Mouse (Mus musculus) right cerebral cortex, postnatal 36 days (tissue): ENCODE measurements around the gene Slc23a2.

ENCODE experiments used
- DNase-seq, 2 experiments: peaks; one replicate each; pipeline ENCODE4 v3.0.0; 2022; ENCODE audit warnings: low spot score in 2 of 2, mixed read lengths in 1 of 2

Gene Slc23a2

DNA sequence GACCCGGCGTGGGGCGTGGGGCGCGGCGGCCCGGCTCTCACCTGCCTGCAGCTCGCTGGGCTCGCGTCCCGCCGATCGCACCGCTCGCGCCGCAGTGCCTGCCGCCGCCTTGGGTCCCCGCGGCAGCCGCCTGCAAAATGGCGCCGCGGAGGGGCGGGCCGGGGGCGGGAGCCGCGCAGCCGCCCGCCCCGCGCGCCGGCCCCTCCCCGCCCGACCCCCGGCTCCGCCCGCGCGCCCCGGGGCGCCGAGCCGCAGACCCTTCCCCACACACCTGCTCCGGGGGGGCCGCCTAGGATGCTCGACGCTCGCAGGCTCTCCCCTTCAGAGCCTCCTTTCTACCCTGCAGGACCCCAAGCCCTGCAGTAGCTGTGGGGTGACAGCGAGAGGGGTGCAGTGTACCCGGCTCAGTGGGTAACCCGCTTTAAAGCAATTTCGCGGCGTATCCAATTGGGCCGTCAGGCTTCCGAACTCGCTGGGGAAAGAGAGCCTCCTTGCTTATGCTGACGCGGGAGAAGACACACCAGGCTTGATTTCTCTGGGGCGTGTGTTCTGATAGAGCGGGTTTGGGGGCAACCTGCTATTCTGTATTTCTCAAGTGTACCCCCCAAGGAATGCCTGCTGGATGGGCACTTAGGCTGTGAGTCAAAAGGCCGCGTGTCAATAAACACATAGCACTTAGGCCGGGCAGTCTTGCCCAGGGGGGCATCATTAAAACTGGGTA, at the start of gene Slc23a2:
TSS of gene Slc23a2 (minus strand) at position 138 of the 721 bp plus-strand sequence.
- no peak for DNase-seq

DNA sequence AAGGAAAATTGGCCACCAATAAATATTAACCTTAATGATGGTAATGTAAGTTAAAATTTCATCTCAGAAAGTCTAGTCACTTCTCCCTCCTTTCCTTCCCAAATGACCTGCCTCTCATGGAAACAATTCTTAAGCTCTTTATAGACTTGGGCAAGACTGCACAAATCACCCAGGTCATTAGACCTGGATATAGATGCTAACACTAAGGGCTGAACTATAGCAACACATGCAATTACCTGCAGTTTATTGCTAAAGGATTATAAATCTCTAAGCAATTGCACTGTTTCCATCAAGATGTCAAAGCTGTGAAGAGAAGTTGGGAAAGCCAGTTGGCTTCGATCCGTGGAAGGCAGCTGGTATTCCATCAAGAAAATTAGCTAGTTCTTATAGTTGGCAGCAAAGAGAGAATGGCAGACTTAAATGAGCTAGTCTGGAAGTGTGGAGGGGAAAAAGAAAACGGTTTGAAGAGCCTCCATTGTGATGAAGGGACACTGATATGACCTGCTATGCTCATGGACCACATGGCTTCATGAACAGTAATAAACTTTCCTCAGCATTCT, 45.8 kb upstream of the Slc23a2 start:
- DNase-seq: no peak

DNA sequence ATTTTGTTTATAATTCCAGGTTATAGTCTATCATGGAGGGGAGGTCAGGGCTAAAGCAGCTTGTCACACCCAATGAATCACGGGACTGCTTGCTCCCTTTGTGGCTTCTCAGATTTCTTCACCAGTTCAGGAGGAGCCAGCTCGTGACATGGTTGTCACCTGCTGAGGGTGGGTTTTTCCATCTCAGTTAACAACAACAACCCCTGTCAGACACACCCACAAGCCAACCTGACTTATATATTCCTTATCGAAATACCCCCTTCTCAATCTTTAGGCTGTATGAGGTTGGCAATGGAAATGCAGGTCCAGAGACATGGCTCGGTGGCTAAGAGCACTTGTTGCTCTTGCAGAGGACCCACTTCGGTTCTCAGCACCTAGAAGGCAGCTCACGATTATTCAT, 39.0 kb upstream of the Slc23a2 start:
- DNase-seq: no peak

DNA sequence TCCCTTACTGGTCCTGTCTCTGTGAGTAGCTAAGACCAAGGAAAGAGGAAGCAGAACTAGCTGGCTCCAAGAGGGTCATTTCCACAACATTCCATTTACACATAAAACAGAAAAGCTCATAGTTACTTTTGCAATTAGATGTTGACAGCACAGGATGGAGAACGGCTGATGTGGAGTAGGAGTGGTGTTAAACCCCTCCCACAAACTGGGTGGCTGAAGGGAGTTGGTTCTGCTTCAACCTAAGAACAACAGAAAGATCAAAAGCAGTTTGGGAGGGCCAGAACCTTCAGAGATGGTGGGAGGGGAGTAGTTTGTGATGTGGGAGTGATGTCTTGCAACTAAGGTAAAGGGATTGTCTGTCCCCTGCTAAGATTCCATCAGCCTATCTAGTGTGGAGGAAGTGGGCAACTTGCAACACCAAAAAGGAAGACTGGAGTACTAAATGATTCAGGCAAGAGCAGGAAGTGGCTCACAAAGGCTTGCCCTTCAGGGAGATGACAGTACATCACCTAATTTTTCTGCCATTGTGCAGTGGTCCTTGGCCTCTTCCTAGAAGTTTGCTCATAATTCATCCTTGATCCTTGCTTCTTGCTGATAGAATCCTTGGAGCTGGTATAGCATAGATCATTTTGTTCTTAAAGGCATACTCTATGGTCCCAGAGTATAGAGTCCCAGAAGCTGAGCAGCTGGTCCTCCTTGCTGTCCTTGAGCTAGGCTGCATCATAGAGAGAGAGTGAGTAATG, 35.7 kb upstream of the Slc23a2 start:
- no peak for DNase-seq

DNA sequence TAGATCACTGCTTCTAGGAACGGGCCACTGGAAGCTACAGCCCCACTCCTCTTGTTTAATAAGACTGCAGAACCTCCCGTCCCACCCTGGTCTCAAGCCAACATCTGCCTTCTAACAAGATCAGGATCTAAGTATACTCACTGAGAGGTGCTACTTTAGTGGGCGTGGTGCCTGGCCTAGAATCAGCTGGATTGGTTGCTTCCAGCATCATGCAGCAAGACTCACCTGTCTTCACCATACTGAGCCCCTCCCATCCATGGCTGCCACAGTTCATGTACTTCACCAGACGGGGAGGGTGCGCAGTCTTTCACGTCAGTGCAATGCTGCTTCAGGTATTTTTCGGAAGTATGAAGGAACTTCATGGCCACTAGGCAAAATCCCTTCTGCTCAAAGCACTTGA, 34.5 kb upstream of the Slc23a2 start:
- no peak for DNase-seq

DNA sequence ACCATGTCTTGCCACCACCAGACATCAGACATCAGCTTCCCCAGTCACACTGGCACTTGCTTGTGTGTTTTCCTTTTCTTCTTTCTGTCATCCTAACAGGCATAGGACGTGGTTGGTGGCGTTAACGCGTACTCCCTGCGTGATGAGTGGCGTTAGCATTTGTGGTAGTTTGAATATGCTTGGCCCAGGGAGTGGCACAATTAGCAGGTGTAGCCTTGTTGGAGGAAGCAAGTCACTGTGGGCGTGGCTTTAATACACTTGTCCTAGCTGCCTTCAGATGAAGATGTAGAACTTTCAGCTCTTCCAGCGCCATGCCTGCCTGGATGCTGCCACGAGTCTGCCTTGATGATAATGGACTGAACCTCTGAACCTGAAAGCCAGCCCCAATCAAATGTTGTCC, 32.5 kb upstream of the Slc23a2 start:
- no peak for DNase-seq

DNA sequence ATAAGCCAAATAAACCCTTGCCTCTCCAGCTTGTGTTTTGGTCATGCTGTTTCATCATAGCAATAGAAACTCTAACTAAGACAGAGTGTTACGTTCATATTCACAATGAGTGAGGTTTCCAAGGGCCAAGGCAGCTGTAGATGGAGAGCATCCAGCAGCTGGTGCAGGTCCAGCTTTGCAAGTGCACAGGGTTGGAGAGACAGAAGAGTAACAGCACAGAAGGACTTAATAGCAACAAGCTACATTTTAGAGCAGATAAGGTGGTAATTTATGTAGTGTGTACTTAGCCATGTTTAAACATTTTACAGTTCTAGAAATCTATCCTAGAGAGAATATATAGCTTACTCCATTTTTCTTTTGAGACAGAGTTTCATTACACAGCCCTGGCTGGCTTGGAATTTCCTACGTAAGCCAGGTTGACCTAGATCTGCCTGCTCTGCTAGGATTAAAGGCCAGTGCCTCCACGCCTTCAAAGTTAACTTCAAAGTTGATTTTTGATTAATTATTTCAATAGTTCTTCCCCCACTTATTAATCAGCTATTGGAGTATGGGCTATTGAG, 31.5 kb upstream of the Slc23a2 start:
- no peak for DNase-seq

DNA sequence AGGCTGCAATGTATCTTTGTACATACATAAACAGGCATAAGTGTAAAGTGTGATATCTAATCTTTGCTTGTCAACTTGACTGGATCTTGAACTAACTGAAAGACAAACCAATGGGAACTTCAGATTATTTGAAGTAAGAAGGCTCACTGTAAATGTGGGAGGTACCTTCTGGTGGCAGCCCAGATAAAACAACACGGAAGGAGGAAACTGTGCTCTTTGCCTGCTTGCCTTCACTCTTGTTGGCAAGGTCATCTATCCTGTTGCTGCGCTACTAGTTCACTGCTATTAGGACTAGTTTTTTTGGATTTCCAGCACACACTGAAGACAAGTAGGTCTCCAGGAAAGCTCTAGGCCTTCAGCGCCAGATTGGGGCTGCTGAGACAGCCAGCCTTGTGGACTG, 29.1 kb upstream of the Slc23a2 start:
- no peak for DNase-seq

DNA sequence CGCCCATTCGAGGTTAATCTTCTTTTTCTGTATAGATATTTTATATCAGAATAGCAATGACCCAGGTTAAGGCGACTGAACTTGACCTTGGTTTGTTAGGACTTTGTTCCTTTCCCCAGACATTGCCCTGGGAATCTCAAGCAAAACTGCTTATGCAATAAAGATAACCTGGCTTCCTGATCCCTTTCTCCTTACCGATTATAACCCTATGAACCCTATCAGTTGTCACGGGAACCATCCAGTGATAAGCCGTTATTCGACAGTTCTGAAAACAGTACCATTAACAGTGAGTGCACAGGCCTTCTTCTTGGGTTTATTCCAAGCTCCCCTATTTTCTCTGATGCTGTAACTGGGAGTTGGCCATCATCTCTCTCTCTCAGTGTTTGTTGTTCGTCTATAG, 27.0 kb upstream of the Slc23a2 start:
- no peak for DNase-seq

DNA sequence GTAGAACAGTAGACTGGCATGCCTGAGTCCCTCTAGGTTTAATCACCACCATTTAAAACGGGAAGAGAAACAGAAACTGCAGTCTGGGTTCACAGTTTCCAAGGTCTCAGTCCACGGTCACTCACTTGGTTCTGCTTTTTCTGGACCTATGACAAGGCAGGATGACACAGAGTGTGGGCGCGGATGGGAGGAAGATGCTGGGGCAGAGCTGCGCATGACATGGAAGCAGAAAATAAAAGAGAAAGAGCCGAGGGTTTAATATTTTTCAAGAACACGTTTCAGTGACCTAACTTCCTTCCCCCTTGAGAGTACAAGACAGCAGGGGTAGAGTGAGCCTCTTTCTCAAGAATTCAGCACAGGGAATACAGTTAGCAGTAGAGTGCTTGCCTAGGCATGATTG, 24.2 kb upstream of the Slc23a2 start:
- DNase-seq: no peak

DNA sequence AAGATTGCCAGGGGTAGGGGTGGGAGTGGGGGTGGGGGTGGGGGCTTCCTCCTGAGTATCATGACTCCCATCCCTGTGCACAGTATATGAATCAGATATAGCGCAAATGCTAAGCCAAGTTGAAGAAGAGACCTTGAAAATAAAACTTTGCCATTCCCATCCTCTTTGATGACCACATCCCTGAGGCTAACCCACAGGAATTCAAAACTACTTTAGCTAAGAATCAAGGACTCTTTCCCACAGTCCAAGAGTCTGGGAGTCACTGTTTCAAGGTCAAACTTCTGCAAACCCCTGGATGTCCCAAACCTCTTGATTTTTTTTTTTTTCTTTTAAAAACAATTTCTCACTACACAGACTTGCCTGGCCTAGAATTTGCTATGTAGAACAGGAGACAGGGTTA, 18.7 kb upstream of the Slc23a2 start:
- DNase-seq: no peak

DNA sequence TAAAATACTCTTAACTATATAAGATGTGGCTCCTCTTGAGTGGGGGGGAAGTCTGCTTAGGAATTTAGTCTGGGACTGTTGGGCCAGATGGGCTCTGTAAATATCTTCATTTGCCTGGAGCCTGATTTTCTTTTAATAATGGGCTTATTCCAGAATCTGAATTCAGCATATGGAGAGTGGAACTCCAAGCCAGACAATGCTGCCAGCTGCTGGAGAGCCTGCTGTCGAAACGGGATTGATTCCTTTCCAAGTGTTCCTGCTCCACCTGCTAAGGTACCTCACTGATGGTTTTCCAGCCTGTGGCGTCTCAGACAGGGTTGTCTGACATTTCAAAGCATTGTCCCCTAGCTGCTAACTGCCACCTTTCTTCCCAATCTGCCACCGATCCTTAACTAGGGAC, 12.6 kb upstream of the Slc23a2 start:
- DNase-seq: no peak

DNA sequence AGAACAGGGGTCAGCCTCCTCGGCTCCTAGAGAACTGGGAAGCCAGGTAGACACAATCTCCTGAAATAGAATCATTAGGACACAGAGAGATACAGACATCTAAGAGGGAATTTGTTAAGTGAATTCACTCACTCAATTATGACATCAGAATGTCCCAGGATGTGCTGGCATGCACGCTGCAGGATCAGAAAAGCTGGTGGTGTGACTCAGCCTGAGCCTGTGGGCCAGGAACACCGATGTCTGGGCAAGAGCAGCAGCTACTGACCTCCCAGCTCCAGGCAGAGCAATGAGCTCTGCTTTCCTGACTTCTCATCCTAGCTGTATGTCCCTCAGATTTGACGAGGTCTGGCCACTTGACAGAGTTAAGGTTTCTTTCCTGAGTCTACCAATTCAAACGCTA, 7.8 kb upstream of the Slc23a2 start:
- no peak for DNase-seq

DNA sequence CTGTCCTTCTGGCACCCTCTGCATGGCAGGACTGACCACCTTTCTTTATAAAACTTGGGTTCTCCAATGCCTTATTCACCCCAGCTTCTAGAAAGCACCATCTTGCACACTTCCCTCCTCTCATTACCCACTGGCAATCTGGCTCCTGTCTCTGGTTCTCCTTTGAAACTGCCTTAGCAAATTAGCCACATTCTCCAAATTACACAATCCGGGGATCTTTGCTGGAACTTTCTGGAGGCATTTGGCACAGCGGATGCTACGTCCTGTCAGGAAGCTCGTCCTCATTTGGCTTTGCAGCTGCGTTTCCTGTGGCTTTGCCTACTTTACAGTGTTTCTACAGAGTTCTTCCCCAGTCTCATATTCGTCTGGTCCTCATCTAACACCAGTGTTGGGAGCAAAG, 6.7 kb upstream of the Slc23a2 start:
- DNase-seq: no peak

DNA sequence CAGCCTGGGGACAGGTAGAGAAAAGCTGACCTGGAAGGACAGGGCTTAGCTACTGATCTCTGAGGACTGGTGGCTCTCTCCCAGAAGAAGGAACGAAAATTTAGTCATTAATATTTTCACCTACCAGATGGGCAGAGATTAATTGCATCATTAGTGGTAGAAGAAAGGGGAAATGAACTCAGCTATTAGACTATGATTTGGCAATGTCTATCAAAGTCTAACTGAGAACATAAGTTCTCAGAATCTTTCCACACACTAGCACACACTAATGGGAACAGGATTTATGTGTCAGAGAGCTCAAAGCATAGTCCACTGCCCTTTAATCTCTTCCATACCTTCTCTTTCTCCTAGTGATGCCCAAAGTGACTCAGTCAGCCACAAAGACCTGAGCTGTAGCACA, 6.0 kb upstream of the Slc23a2 start:
- no peak for DNase-seq

DNA sequence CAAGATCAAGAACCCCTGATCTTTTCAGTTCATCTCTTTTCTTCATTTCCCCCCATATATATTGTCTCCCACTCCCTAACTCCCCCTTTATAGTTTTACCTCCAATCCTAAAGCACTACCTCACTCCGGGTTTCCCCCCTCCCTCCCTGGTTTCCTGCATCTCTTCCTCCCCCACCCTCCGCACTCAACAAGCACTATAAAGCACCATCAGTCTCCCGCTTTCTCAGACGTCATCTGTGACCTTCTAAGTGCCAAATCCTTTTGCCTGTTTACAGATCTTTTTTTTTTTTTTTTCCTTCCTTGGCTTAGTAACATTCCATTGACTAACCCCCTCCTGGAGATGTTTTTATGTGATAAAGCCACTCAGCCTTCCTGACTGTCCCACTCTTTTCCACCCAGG, 1.6 kb upstream of the Slc23a2 start:
- DNase-seq: no peak

DNA sequence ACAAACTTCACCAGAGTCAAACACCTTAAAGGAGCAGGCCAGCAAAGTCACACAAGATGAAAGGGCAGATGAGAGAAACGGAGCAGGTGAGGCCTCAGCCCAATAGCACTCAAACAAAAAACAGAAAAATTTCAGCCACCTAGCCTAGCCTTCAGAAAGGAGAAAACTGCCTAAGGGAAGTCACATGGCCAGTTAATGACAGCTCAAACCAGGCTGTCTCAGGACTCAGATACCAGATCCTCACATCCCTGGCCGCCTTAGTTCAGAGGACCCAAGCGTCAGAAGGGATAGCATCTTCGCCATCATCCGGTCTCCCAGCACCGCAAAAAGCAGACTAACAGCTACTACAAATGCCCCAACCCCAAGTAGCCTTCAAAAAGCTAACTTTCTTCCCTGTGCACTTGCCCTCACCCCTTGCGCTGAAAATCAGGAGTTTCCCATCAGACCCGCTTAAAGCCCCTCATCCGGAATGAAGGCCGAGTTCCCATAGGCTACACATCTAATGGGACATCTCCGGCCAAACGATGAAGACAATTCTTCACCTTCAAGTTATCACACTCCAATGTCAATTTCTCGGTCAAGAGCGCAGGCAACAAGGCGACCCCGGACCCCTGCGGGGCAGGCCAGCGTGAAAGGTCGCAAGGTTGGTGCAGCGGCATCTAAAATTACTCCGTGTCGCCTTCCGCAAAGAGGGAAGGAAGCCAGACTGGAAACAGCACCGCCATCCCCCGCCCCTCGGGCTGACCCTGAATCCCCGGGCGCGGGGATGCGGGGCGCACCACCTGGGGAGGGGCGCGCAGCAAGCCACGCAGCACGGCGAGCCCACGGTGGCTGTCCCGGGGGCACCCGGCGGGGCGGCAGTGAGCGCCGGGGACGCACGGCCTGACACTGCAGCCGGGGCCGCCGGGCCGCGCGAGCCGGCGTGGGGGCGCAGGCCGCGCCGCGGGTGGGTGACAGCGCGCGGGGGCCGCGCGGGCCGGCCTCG, 673 bp downstream of the Slc23a2 start:
- no peak for DNase-seq

DNA sequence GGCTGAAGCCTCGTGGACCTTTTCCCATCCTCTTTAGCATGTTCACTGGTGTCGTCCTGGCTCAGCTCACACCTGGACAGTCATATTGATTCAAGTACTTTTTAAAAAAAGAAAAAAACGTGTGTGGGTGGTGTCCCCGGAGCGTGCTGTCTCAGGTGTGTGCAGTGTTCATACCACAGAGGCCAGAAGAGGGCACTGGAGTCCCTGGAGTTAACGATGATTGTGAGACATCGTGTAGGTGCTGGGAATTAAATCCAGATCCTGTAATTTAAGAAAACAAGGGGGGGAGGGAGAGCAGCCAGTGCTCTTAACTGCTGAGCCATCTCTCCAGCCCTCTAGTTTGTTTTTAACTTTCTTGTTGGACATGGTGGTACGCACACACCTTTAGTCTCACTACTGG, 2.3 kb downstream of the Slc23a2 start:
- no peak for DNase-seq

DNA sequence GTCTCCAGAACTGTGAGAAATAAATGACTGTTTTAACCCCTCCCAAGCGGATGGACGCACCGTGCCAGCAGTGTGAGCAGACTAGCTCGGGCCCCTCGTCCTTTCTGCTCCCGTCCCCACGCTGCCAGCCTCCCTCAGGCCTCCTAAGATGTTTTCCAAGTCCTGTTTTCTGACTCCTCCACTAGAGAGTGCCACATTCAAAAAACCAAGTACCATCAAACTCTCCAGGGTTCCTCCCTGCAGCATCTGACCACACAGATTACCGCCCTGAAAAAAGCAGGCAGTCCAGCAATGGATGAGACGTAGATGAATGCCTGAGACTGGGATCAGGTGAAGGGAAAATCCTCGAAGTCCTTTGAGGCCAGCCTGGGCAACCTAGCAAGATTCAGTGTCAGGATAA, 4.4 kb downstream of the Slc23a2 start:
- no peak for DNase-seq

DNA sequence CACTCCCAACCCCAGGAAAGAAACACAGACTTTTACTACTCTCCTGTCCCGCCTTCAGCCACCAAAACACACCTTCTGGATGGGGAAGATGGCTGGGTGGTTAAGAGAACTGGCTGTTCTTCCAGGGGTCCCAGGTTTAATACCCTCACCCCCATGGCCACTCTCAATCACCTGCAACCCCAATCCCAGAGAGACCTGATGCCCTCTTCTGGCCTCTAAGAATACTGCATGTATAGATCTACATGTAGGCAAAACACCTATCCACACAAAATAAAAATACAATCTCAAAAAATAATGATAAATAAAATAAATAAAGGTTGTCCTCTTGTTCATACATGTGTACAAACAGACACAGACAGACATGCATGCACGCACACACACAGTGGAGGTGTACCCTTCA, 5.8 kb downstream of the Slc23a2 start:
- DNase-seq: no peak

DNA sequence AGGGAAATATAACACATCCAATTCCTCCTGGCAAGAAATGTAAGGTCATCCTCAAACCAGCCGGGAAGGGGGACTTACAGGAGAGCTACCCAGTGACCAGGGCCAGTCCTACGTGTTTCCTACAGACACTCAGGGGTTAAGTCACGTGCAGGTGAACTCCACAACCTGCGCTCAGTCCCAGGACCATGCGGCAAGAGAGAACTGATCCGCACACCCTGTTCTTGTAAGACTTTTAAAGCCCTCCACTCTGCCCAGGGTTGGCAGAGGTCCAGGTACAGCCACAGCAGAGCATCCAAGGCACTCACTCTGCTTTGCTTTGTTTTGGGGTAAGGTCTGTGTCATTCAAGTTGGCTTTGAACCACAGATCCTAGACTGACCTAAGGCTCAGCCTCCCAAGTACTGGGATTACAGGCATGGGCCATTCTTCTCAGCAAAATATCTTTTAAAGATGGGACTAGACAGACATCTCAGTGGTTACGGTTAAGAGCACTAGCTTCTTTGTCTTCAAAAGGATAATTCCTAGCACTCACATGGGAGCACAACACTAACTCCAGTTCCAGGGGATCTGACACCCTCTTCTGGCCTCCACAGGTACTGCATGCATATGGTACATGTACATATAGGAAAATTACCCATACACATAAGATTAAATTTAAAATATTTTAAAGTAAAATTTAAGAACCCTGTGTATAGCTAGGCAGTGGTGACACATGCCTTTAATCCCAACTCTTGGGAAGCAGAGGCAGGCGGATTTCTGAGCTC, 8.9 kb downstream of the Slc23a2 start:
- no peak for DNase-seq
